Mouse (Mus musculus): ENCODE results near the gene Vti1a.

- TF ChIP-seq ZNF384 (IDR thresholded peaks at IDR 0.05; ENCODE audit: low read depth, low read length) (no peak), HCFC1 (IDR thresholded peaks at IDR 0.05; ENCODE audit: borderline replicate concordance, insufficient read depth, low read length) (no peak), ZC3H11A (IDR thresholded peaks at IDR 0.05; ENCODE audit: borderline replicate concordance, low read depth, low read length) (no peak)
These were observed 244.1 kb downstream of the Vti1a start for GRCm38 (mm10) chr19:55560088-55560682.

Measured in ES-E14 (cell line).